Mouse (Mus musculus): ENCODE measurements at regions not wholly inside any gene's neighbourhood (a gene's known extent, or its start where the extent isn't known, plus 50 kb on each side); places are given as distances from the start of the nearest gene placed in this dataset.
A peak's percentile ranks its signal among the peaks of the same experiment; 100 is the strongest.

DNA sequence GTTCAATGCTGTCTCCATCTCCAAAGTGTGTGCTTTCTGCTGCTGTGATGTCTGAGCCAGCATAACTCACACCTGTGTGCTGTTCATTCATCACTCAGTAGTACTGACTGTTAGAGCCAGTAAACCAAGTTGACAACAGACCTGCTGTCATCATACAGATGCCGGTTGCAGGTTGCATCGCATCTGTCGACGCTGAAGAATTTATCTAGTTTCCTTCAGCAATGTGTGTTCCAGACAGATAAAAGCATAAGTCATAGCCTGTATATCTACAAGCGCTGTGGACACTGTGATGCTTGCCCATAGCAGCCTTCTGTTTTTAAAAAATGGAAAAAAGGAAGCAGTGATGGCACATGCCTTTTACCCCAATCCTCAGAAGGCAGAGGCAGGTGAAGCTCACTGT lies 524.6 kb upstream of the Adamts9 start:
- DNase-seq (ENCODE audit: low spot score): no peak
- Histone ChIP-seq H3K27ac (replicated peaks) (no peak overlapping the region), H3K4me1 (no peaks in the 10 kb centered on the region), H3K9me3 (replicated peaks) (no peaks in the 10 kb centered on the region), H3K36me3 (no peaks in the 10 kb centered on the region), H3K4me3 (no peak overlapping the region), H3K27me3 (ENCODE audit: low read depth, poor library complexity, severe bottlenecking) (no peaks in the 10 kb centered on the region)
- 94% methylated on average over 5 of the region's 5 CpGs for WGBS

DNA sequence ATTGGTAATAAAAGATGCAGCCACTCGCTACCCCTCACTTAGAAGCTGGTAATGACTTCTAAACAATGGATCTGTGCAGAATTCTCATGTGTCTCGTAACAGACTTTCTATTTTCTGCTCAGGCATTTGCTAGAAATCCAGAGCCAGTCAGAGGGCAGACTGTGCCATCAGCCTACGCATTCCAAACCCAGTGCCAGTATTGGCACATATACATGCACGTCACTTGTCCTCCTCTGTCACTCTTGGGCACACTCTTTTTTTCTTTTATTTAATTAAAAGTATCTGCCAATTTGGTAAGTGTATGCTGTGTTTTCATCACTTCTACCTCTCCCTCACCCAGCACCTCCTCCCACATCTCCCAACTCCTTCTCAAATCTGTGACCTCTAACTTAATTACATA lies 519.6 kb upstream of the Adamts9 start:
- H3K27me3 ChIP-seq (ENCODE audit: low read depth, poor library complexity, severe bottlenecking): no peaks in the 10 kb centered on the region
- 91% methylated on average over 4 of the region's 4 CpGs for WGBS
- no peak for DNase-seq (ENCODE audit: low spot score)

GRCm38 (mm10) chr6:93461374-93461773 lies 518.1 kb upstream of the Adamts9 start:
- H3K27me3 ChIP-seq (ENCODE audit: low read depth, poor library complexity, severe bottlenecking): no peaks in the 10 kb centered on the region
- H3K4me1 ChIP-seq: 0 out of 2 replicates have a peak, but pooled peaks cover 4% of the 10 kb centered on the region
- 86% methylated on average over 3 of the region's 3 CpGs for WGBS
- no peak overlapping the region for H3K27ac ChIP-seq (replicated peaks)
- H3K4me3 ChIP-seq: no peak overlapping the region
- H3K9me3 ChIP-seq (replicated peaks): no peaks in the 10 kb centered on the region
- no peak for DNase-seq (ENCODE audit: low spot score)
- no peaks in the 10 kb centered on the region for H3K36me3 ChIP-seq

More for the DNA sequence above, 519.6 kb upstream of the Adamts9 start:
- 0 out of 2 replicates have a peak, but pooled peaks cover 4% of the 10 kb centered on the region for H3K4me1 ChIP-seq
- H3K9me3 ChIP-seq (replicated peaks): no peaks in the 10 kb centered on the region
- no peaks in the 10 kb centered on the region for H3K36me3 ChIP-seq
- no peak overlapping the region for H3K27ac ChIP-seq (replicated peaks)
- no peak overlapping the region for H3K4me3 ChIP-seq

GRCm38 (mm10) chr6:93457613-93458012 lies 514.3 kb upstream of the Adamts9 start:
- WGBS: 70% methylated on average over 4 of the region's 4 CpGs
- no peak for DNase-seq (ENCODE audit: low spot score)
- Histone ChIP-seq H3K4me1 (0 out of 2 replicates have a peak, but pooled peaks cover 4% of the 10 kb centered on the region), H3K36me3 (no peaks in the 10 kb centered on the region), H3K27ac (replicated peaks) (no peak overlapping the region), H3K9me3 (replicated peaks) (no peaks in the 10 kb centered on the region), H3K27me3 (ENCODE audit: low read depth, poor library complexity, severe bottlenecking) (no peaks in the 10 kb centered on the region), H3K4me3 (no peak overlapping the region)

- 95% methylated on average over 9 of the region's 9 CpGs for WGBS
- DNase-seq (ENCODE audit: low spot score): no peak
- H3K27me3 ChIP-seq (ENCODE audit: low read depth, poor library complexity, severe bottlenecking): no peaks in the 10 kb centered on the region
- H3K9me3 ChIP-seq (replicated peaks): no peaks in the 10 kb centered on the region
- H3K4me1 ChIP-seq: 0 out of 2 replicates have a peak, but pooled peaks cover 4% of the 10 kb centered on the region
- no peaks in the 10 kb centered on the region for H3K36me3 ChIP-seq
- no peak overlapping the region for H3K4me3 ChIP-seq
- no peak overlapping the region for H3K27ac ChIP-seq (replicated peaks)
Observed at GRCm38 (mm10) chr6:93456383-93457033, 513.2 kb upstream of the Adamts9 start.

- H3K4me1 ChIP-seq: peaks cover 13% of the 10 kb centered on the region
- H3K36me3 ChIP-seq: no peaks in the 10 kb centered on the region
- H3K4me3 ChIP-seq: no peak overlapping the region
- H3K27me3 ChIP-seq (ENCODE audit: low read depth, poor library complexity, severe bottlenecking): no peaks in the 10 kb centered on the region
- H3K27ac ChIP-seq (replicated peaks): no peak overlapping the region
- no peak for DNase-seq (ENCODE audit: low spot score)
- H3K9me3 ChIP-seq (replicated peaks): no peaks in the 10 kb centered on the region
- WGBS: 81% methylated on average over 16 of the region's 16 CpGs
Observed at GRCm38 (mm10) chr6:93445568-93445967, 502.3 kb upstream of the Adamts9 start.

GRCm38 (mm10) chr6:93445124-93445523 lies 501.8 kb upstream of the Adamts9 start:
- no peak for DNase-seq (ENCODE audit: low spot score)
- Histone ChIP-seq H3K4me3 (no peak overlapping the region), H3K9me3 (replicated peaks) (no peaks in the 10 kb centered on the region), H3K27ac (replicated peaks) (no peak overlapping the region), H3K36me3 (no peaks in the 10 kb centered on the region), H3K27me3 (ENCODE audit: low read depth, poor library complexity, severe bottlenecking) (no peaks in the 10 kb centered on the region), H3K4me1 (peaks cover 13% of the 10 kb centered on the region)
- WGBS: 64% methylated on average over 5 of the region's 5 CpGs

- Histone ChIP-seq H3K27me3 (ENCODE audit: low read depth, poor library complexity, severe bottlenecking) (no peaks in the 10 kb centered on the region), H3K9me3 (replicated peaks) (no peaks in the 10 kb centered on the region), H3K36me3 (no peaks in the 10 kb centered on the region), H3K4me3 (no peak overlapping the region), H3K4me1 (peaks cover 13% of the 10 kb centered on the region), H3K27ac (replicated peaks) (peak overlapping the region; percentile 42)
- DNase-seq (ENCODE audit: low spot score): no peak
- WGBS: 34% methylated on average over 11 of the region's 11 CpGs
Observed at GRCm38 (mm10) chr6:93443766-93444557, 500.7 kb upstream of the Adamts9 start.

- no peak for DNase-seq (ENCODE audit: low spot score)
- H3K4me3 ChIP-seq: no peak overlapping the region
- H3K36me3 ChIP-seq: no peaks in the 10 kb centered on the region
- no peaks in the 10 kb centered on the region for H3K4me1 ChIP-seq
- H3K27ac ChIP-seq (replicated peaks): no peak overlapping the region
- no peaks in the 10 kb centered on the region for H3K9me3 ChIP-seq (replicated peaks)
- no peaks in the 10 kb centered on the region for H3K27me3 ChIP-seq (ENCODE audit: low read depth, poor library complexity, severe bottlenecking)
- 91% methylated on average over 1 of the region's 1 CpGs for WGBS
Observed at GRCm38 (mm10) chr6:93433446-93433845, 490.2 kb upstream of the Adamts9 start.

- Histone ChIP-seq H3K36me3 (no peaks in the 10 kb centered on the region), H3K27me3 (ENCODE audit: low read depth, poor library complexity, severe bottlenecking) (no peaks in the 10 kb centered on the region), H3K27ac (replicated peaks) (no peak overlapping the region), H3K9me3 (replicated peaks) (no peaks in the 10 kb centered on the region), H3K4me3 (no peak overlapping the region), H3K4me1 (no peaks in the 10 kb centered on the region)
- DNase-seq (ENCODE audit: low spot score): no peak
- WGBS: 91% methylated on average over 1 of the region's 1 CpGs
Observed at GRCm38 (mm10) chr6:93426141-93426540, 482.8 kb upstream of the Adamts9 start.

GRCm38 (mm10) chr6:93422906-93423305 lies 479.6 kb upstream of the Adamts9 start:
- DNase-seq (ENCODE audit: low spot score): no peak
- no peaks in the 10 kb centered on the region for H3K4me1 ChIP-seq
- WGBS: 70% methylated on average over 3 of the region's 3 CpGs

DNA sequence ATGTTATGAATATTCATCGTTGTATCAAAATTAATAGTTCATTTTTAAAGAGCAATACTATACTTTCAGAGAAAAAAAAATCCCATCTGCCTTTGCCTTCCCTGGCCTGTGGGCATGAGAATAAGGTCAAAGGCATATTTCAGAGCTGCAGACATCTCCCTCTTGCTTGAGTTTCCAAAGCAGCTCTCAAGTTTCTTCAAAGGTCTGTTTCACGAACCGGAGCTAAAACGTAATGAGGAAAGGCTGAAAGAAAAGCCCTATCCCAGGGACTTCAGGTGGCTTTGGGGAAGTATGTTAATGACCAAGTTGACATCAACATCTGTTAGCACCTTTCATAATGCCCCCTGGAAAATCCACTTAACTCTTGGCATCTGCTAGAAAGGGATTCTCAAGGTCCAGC lies 479.0 kb upstream of the Adamts9 start:
- no peaks in the 10 kb centered on the region for H3K4me1 ChIP-seq
- no peaks in the 10 kb centered on the region for H3K27me3 ChIP-seq (ENCODE audit: low read depth, poor library complexity, severe bottlenecking)
- 55% methylated on average over 4 of the region's 4 CpGs for WGBS
- H3K4me3 ChIP-seq: no peak overlapping the region
- no peaks in the 10 kb centered on the region for H3K9me3 ChIP-seq (replicated peaks)
- no peaks in the 10 kb centered on the region for H3K36me3 ChIP-seq
- DNase-seq (ENCODE audit: low spot score): no peak
- no peak overlapping the region for H3K27ac ChIP-seq (replicated peaks)

More at GRCm38 (mm10) chr6:93422906-93423305, 479.6 kb upstream of the Adamts9 start:
- no peaks in the 10 kb centered on the region for H3K36me3 ChIP-seq
- H3K4me3 ChIP-seq: no peak overlapping the region
- H3K27ac ChIP-seq (replicated peaks): no peak overlapping the region
- no peaks in the 10 kb centered on the region for H3K27me3 ChIP-seq (ENCODE audit: low read depth, poor library complexity, severe bottlenecking)
- no peaks in the 10 kb centered on the region for H3K9me3 ChIP-seq (replicated peaks)

DNA sequence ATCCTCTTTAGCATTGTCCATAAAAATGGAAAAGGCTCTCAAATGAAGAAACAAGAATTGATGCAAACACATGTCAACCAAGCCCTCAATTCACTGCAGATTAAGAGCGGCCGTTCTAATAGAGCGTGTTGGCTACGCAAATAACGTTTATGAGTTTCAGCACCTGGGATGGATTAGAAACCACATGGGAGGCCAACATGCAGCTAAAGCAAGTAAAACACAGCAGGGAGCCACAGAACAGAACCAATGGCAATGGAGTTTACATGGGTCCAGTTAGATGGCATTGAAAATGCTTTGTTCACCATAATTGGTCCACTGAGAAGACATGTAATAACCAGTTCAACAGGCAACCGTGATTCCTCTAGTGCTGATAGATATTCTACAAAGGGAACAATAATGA lies 474.3 kb upstream of the Adamts9 start:
- 87% methylated on average over 6 of the region's 6 CpGs for WGBS
- Histone ChIP-seq H3K27ac (replicated peaks) (no peak overlapping the region), H3K9me3 (replicated peaks) (no peaks in the 10 kb centered on the region), H3K4me3 (no peak overlapping the region), H3K27me3 (ENCODE audit: low read depth, poor library complexity, severe bottlenecking) (no peaks in the 10 kb centered on the region), H3K36me3 (no peaks in the 10 kb centered on the region), H3K4me1 (no peaks in the 10 kb centered on the region)
- no peak for DNase-seq (ENCODE audit: low spot score)
